Mouse (Mus musculus) kidney, adult 18-20 months (tissue): ENCODE results near the gene Serf2.
"Not testable (repeated sequence)": the region's sequence is repeated elsewhere in the genome, so short reads cannot be mapped to it uniquely, and the experiment has no call there.

Experiments used
- DNase-seq: peaks from one replicate; pipeline ENCODE4 v3.0.0; 2021

Serf2 gene

GRCm38 (mm10) chr2:121448136-121448535 lies 859 bp upstream of the Serf2 start:
- DNase-seq, result peak; percentile 53

DNA sequence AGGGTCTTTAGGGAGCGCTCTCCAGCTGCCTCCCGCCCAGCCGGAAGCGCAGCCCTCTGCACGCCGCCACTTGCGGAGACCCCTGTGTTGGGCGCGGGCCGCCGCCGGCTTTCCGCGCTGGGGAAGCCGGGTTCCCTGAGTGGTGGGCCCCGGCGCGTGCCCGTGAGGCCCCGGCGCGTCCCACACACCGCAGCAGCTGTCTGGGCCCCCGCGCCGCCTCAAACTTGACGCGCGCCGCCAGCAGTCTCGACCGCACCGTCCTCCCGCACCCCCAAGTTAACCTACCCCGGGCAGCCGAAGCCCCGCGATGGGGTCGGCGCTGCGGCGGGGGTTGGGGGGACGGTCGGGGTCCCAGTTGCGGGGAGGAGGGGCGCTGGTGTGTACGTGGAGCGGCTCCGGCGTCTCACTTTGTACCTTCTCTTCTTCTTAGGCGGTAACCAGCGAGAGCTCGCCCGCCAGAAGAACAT lies 583 bp downstream of the Serf2 start:
- DNase-seq, result no peak

DNA sequence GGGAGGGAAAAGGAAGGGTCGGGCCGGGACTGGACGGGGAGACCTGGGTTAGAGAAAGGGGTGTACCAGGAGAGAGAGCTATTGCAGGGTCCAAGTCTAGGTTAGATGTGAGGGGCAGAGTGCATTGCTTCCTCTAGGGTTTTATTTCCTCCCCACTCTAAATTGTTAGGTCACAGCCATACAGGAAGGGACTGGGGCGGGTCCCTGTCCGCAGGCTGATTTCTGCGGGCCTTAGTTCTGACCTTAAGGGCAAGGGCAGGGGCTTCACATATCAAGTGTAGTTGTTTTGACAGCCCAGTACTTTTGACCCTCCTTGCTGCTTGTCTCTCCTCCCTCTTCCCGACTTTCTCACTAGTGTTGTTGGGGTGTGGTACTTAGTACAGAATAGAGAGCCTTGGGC lies 1.1 kb downstream of the Serf2 start:
- no peak for DNase-seq

DNA sequence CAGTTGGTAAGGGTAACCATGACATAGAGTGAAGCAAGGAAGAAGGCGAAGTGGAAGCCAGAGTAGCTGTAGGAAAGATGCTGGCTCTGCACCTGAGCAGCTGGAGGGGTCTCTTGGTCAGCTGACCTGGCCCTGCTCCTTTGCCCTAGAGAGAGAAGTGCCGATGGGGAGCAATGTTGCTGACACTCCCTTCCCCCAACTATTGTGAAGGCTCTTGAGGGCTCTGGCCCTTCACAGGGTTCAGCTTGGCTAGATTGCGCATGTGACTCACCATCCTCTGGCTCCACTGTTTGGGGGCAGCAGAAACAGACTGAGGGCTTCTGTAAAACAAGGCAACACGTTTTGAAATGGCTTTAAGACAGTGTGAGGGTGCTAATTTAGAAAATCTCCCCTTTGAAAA lies 3.4 kb downstream of the Serf2 start:
- no peak for DNase-seq

DNA sequence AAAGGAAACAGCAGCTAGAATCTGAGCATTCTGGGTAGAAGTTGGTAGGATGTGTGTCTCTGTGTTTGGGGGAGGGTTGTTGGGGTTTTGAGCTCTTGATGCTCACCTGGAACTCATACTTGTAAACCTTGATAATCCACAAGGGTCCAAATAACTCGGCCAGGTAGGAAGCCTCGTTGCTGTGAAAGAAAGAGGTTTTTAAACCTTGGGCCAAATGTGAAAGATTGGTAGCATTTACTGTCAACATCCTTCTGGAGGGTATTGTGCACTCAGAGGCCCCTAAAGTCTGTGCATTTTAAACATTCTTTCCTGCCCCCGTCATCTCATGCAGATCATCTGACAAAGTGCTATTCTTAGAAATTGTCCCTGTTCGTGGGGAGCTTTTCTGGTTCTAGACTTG lies 4.0 kb downstream of the Serf2 start, which contains the start of gene Hypk:
TSS of gene Hypk (plus strand) at position 301 of the 400 bp plus-strand sequence.
- DNase-seq, result no peak

- no peak for DNase-seq
Measured at GRCm38 (mm10) chr2:121453917-121454316, 4.9 kb downstream of the Serf2 start.

- DNase-seq, result no peak
Measured at GRCm38 (mm10) chr2:121455534-121455933, 6.5 kb downstream of the Serf2 start.

DNA sequence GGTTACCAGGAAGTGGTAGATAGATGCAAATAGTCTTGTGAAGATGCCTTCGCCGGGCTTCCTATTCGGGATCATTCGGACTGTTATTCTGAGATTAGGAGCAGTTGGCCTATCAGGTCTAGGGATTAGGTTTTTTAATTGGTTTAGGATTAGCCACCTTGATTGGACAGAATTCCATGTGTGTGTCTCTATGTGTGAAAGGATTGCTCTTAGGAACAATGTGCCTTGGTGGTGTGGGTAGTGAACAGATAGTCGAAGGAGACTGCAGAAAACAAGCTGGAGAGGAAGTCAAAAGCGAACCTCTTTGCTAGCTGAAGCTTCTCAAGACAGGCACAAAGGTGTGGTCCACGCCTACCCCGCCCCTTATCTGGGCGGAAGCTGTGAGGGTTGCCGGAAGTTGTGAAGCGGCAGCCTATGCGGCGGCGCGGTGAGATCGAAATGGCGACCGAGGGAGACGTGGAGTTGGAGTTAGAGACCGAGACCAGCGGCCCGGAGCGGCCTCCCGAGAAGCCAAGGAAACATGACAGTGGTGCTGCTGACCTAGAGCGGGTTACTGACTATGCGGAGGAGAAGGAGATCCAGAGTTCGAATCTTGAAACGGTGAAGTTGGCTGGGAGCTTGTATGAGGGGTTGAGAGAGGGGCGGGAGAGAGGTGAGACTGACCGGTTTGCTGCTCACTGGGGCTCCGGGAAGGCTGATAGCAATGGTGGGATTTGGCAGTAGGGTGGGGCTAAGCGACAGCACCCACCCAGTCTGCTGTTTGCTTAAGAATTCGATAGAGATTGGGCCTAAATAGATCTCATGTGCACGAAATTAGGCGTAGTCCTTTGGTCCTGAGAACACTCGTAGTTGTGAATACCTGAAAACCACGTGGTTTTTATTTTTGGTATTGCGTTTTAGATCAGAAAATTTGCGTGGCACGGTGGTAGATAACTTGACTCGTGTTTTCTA lies 8.0 kb downstream of the Serf2 start, which contains the start of gene Serinc4:
TSS of gene Serinc4 (minus strand) at position 90 of the 951 bp plus-strand sequence.
- peak; percentile 87 for DNase-seq

DNA sequence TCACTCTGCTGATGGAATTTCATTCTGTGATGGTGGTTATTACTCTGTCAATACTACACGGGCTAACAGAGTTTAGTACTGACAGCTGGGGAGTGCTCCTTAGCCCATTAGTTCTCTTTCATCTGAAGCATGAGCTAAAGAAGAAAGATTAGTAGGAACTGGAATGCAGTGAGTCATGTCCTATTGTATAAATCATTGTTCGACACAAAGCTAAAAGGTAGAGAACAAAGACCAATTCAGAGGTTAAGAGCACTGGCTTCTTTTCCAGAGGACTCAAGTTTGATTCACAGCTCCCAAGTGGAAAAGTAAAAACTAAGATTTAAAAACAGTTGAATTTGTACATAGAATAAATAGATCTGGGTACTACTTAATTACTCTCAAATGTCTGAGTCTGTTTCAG lies 11.1 kb downstream of the Serf2 start:
- no peak for DNase-seq

GRCm38 (mm10) chr2:121468982-121469381 lies 20.0 kb downstream of the Serf2 start:
- not testable (repeated sequence) for DNase-seq

GRCm38 (mm10) chr2:121472783-121473182 lies 23.8 kb downstream of the Serf2 start:
- not testable (repeated sequence) for DNase-seq

DNA sequence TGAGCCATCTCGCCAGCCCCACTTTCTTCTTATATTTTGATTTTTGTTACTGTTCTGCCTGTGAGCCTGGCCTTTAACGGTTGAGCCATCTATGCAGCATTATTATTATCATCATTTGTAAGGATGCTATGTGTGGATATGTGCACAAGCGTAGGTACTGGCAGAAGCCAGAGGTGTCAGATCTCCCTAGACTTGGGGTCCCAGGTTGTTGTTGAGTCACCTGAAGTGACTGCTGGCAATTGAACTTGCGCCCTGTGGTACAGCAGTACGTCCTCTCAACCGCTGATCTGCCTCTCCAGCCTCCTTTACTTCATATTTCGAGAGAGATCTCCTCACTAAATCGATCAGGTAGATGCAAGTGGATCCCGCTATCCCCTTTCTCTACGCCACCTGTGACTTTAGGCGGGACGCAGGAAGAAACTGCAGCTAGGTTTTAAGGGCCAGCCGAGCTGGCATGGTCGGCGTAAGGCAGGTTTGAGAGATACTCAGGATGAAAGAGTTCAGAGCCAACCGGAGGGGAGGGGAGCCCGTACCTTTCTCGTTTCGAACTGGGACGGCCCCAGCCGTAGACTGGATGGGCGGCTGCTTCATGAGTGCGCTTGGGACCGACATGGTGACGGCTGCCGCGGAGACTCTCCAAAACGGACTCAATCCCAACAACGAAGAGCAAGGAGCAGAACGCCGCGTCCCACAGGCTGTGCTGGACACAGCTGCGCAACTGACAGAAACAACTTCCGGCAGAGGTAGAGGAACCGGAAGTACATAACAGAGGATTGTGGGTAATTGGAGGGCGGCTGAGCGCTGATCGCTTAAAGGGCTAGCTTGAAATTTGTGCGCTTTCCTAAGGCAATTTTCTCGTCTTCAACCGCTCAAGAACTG lies 24.5 kb downstream of the Serf2 start, which contains the start of gene Mfap1b:
TSS of gene Mfap1b (minus strand) at position 767 of the 879 bp plus-strand sequence.
- peak; percentile 80 for DNase-seq

DNA sequence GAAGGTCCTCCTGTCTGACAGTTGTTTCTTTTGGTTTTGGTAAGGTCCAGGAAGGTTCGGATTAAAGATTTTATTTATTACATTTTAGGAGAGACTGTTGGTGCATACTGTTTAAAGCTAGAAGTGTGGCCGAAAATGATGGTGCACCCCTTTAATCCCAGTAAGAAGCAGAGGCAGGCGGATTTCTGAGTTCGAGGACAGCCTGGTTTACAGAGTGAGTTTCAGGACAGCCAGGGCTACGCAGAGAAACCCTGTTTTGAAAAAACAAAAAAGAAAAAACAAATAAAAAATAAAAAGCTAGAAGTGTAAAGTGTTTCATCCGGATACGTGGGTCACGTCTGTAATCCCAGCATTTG lies 25.2 kb downstream of the Serf2 start:
- DNase-seq, result no peak

GRCm38 (mm10) chr2:121475306-121475705 lies 26.3 kb downstream of the Serf2 start:
- DNase-seq, result not testable (repeated sequence)

DNA sequence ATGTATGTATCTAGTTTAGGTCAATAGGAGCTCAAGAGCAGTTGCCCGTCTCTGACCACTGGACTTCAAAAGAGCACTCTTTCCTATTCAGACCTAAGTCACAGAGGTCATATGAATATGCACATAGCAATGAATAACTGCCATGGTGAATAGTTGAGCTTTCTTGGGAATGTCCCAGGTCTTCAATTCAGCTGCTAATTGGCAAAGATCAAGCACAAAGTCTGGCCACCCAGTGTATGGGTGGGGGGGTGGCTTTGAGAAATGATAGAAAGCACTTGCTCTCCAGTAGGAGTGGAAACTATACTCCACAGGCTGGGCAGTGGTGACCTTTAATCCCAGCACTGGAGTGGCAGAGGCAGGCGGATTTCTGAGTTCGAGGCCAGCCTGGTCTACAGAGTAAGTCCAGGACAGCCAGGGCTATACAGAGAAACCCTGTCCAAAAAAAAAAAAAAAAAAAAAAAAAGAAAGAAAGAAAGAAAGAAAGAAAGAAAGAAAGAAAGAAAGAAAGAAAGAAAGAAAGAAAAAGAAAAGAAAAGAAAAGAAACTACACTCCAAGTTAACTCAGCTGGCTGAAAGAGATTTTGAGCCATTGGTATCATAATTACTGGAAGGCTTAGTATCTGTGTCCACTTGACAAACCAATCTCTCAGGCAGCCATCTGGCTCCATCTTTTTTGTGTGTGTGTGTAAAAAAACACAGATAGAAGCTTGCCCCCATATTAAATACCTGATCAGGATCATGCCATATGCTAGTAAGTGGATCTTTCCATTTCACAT lies 28.7 kb downstream of the Serf2 start:
- no peak for DNase-seq

GRCm38 (mm10) chr2:121480498-121480897 lies 31.5 kb downstream of the Serf2 start:
- peak; percentile 15 for DNase-seq

DNA sequence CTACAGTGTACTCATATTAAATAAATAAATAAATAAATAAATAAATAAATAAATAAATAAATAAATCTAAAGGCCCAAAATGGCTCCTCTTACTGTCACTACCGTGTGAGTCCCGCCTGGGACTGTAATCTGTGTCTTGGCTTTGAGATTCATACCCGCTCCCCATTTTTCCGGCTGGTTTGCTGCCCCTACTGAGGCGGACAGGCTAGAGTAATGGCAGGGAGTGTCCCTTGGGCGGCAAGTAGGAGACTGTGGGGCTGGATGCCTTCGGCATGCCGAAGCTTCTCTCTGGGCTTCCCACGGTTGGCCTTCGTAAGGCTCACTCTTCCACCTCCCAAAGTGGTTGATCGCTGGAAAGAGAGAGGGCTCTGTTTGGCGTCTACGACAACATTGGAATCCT lies 31.9 kb downstream of the Serf2 start:
- DNase-seq, result not testable (repeated sequence)

- DNase-seq, result no peak
Measured at GRCm38 (mm10) chr2:121483576-121483975, 34.6 kb downstream of the Serf2 start.

DNA sequence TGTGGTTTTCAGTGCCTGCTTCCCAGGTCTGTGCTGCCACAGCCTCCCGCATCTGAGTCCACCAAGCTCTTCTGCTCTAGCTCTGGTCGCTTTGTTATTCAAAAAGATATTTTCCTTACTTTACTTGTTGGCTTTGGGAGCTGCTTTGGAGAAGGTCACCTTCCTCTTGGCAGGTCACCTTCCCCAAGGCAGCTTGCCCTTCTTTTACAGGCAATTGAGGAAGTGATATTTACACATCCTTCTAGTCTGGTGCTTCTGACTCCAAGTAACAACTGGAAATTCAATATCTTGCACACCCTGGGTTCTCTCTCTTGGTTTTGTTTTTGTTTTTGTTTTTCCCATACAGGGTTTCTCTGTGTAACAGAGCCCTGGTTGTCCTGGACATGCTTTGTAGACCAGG lies 35.4 kb downstream of the Serf2 start:
- DNase-seq, result not testable (repeated sequence)

DNA sequence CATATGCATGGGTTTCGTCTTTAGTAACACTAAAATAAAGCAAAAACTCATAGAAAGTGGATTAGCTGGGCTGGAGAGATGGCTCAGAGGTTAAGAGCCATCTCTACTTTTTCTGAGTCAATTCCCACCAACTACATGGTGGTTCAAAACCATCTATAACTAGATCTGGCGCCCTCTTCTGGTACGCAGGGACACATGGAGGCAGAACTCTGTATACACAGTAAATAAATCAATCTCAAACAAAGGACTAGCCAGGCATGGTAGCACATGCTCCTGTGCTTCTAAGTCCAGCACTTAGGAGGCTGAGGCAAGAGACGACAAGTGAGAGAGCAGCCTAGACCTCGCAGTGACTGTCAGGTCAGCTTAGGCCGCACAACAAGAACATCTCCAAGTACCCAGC lies 52.6 kb downstream of the Serf2 start:
- not testable (repeated sequence) for DNase-seq

- DNase-seq, result peak; percentile 87
Measured at GRCm38 (mm10) chr2:121505942-121506882, 57.2 kb downstream of the Serf2 start, which contains the start of the genes Mfap1a and Wdr76. Gene Mfap1a (minus strand): TSS chr2:121506665. Gene Wdr76 (plus strand): TSS chr2:121506723.
